Mouse (Mus musculus): ENCODE data around the gene Kif18b.

The Kif18b gene

GRCm38 (mm10) chr11:102939024-102939675 is 14.2 kb upstream of the Kif18b start:
- no peak for DNase-seq (ENCODE audit: low spot score in 2 of 2)

- DNase-seq (ENCODE audit: low spot score in 2 of 2), result no peak
These were observed 12.7 kb upstream of the Kif18b start for GRCm38 (mm10) chr11:102937529-102938182.

GRCm38 (mm10) chr11:102936272-102936671 is 11.3 kb upstream of the Kif18b start:
- no peak for DNase-seq (ENCODE audit: low spot score in 2 of 2)

GRCm38 (mm10) chr11:102930672-102931071 is 5.7 kb upstream of the Kif18b start:
- no peak for DNase-seq (ENCODE audit: low spot score in 2 of 2)

GRCm38 (mm10) chr11:102925351-102925717 is 410 bp upstream of the Kif18b start:
- peak in 1 of 2 experiments; percentile 85 for DNase-seq (ENCODE audit: low spot score in 2 of 2)

- no peak for DNase-seq (ENCODE audit: low spot score in 2 of 2)
These were observed 3.4 kb downstream of the Kif18b start for GRCm38 (mm10) chr11:102921491-102921890.

GRCm38 (mm10) chr11:102918077-102918476 is 6.8 kb downstream of the Kif18b start:
- no peak for DNase-seq (ENCODE audit: low spot score in 2 of 2)

GRCm38 (mm10) chr11:102915380-102915779 is 9.5 kb downstream of the Kif18b start:
- no peak for DNase-seq (ENCODE audit: low spot score in 2 of 2)

- DNase-seq (ENCODE audit: low spot score in 2 of 2), result no peak
These were observed 13.5 kb downstream of the Kif18b start for GRCm38 (mm10) chr11:102911376-102911775.

GRCm38 (mm10) chr11:102903654-102904053 is 21.3 kb downstream of the Kif18b start:
- DNase-seq (ENCODE audit: low spot score in 2 of 2), result no peak

- DNase-seq (ENCODE audit: low spot score in 2 of 2), result no peak
These were observed 22.8 kb downstream of the Kif18b start for GRCm38 (mm10) chr11:102902107-102902506.

GRCm38 (mm10) chr11:102901199-102901598 is 23.7 kb downstream of the Kif18b start:
- DNase-seq (ENCODE audit: low spot score in 2 of 2), result no peak

GRCm38 (mm10) chr11:102900763-102901162 is 24.2 kb downstream of the Kif18b start, which contains the start of gene Gfap:
Gfap (minus strand) TSS chr11:102900912.
- DNase-seq (ENCODE audit: low spot score in 2 of 2), result peak; percentile 70 to 88

- DNase-seq (ENCODE audit: low spot score in 2 of 2), result no peak
These were observed 26.5 kb downstream of the Kif18b start for GRCm38 (mm10) chr11:102898408-102898807.

GRCm38 (mm10) chr11:102896641-102897040 is 28.3 kb downstream of the Kif18b start:
- DNase-seq (ENCODE audit: low spot score in 2 of 2), result no peak

GRCm38 (mm10) chr11:102895779-102896178 is 29.1 kb downstream of the Kif18b start:
- peak; percentile 73 to 81 for DNase-seq (ENCODE audit: low spot score in 2 of 2)

- DNase-seq (ENCODE audit: low spot score in 2 of 2), result no peak
These were observed 30.2 kb downstream of the Kif18b start for GRCm38 (mm10) chr11:102894716-102895115.

GRCm38 (mm10) chr11:102893015-102893651 is 31.8 kb downstream of the Kif18b start:
- DNase-seq (ENCODE audit: low spot score in 2 of 2), result peak; percentile 85 to 88

GRCm38 (mm10) chr11:102890096-102890495 is 34.8 kb downstream of the Kif18b start:
- no peak for DNase-seq (ENCODE audit: low spot score in 2 of 2)

- no peak for DNase-seq (ENCODE audit: low spot score in 2 of 2)
These were observed 36.8 kb downstream of the Kif18b start for GRCm38 (mm10) chr11:102888135-102888534.

- no peak for DNase-seq (ENCODE audit: low spot score in 2 of 2)
These were observed 37.5 kb downstream of the Kif18b start for GRCm38 (mm10) chr11:102887433-102887832.

GRCm38 (mm10) chr11:102884616-102885219 is 40.2 kb downstream of the Kif18b start, which contains the start of gene Fam187a:
Fam187a (plus strand) TSS chr11:102885169.
- no peak for DNase-seq (ENCODE audit: low spot score in 2 of 2)
